Mouse (Mus musculus): ENCODE data around the gene Gps2. TPM values are rescaled to one million over a fixed set of nuclear protein-coding genes. Genes with fewer than 3 reads are reported as not detected.

Gps2 gene
- polyA plus RNA-seq, 1 experiment from 2014 or later: 85.2 TPM

DNA sequence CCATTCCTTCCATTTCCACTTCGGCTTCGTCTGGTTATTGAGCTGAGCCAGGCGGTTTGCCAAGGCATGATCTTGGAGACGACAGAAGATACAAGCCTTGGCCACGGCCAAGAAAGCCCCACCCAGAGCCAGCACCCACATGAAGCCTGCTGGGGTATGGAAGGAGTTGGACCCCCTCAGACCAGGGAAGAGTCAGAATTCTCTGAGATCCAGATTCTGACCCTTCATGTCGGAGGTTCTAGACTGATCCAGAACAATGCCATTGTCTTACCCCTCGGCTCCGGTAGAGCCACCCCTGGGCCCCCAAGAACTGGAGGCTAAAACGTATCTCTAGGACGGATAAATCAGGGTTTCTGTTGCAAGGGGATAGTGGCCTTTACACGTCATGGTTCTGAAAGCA lies 35.8 kb upstream of the Gps2 start, which contains the start of gene Tmem95:
Tmem95 (minus strand) TSS at position 141 of the 400 bp plus-strand sequence.
- Histone ChIP-seq H3K4me1 (ENCODE audit: insufficient read depth, low read length) (peaks cover 52% of the 10 kb centered on the region), H3K27me3 (ENCODE audit: insufficient read depth, low read length) (no peaks in the 10 kb centered on the region), H3K9me3 (ENCODE audit: low read length) (no peaks in the 10 kb centered on the region), H3K9ac (replicated peaks; ENCODE audit: low read length) (peak within 1 kb of the TSS; percentile 32), H3K4me3 (ENCODE audit: low read length) (peak within 1 kb of the TSS; percentile 7; the same call in 1 of the 2 replicates), H3K36me3 (ENCODE audit: insufficient read depth, low read length) (no peaks in the 10 kb centered on the region), H3K4me2 (replicated peaks; ENCODE audit: low read depth, low read length) (peak within 1 kb of the TSS; percentile 55), H3K27ac (ENCODE audit: low read length) (no peak within 1 kb of the TSS)
- ATAC-seq (ENCODE audit: low FRiP score, low TSS enrichment): no peak
- 91% methylated on average over 11 of the region's 11 CpGs for WGBS

DNA sequence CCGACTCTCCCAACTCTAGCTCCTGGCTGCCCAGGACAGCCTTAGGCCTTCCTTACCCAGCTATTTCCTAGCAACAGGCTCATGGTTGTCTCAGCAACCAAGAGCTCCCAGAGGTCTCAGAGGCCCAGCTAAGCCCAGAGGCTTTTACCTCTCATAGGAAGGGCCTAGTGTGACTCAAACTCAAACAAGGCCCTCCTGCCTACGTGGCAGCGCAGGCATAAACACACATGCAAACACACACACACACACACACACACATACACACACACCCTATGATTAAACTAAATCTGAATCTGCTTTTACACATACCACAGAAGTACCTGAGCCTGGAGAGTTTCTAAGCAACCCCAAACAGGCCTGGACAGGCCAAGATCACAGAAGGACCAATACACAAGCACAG lies 35.3 kb upstream of the Gps2 start:
- no peaks in the 10 kb centered on the region for H3K27me3 ChIP-seq (ENCODE audit: insufficient read depth, low read length)
- H3K4me2 ChIP-seq (replicated peaks; ENCODE audit: low read depth, low read length): peak overlapping the region; percentile 27; the same call in 1 of the 2 replicates
- no peak overlapping the region for H3K27ac ChIP-seq (ENCODE audit: low read length)
- ATAC-seq (ENCODE audit: low FRiP score, low TSS enrichment): no peak
- no peaks in the 10 kb centered on the region for H3K36me3 ChIP-seq (ENCODE audit: insufficient read depth, low read length)
- no peak overlapping the region for H3K9ac ChIP-seq (replicated peaks; ENCODE audit: low read length)
- H3K4me1 ChIP-seq (ENCODE audit: insufficient read depth, low read length): peaks cover 52% of the 10 kb centered on the region
- WGBS: 86% methylated on average over 3 of the region's 3 CpGs
- no peaks in the 10 kb centered on the region for H3K9me3 ChIP-seq (ENCODE audit: low read length)
- H3K4me3 ChIP-seq (ENCODE audit: low read length): 0 out of 2 replicates have a peak overlapping the region, but pooled peaks have one; percentile 3

DNA sequence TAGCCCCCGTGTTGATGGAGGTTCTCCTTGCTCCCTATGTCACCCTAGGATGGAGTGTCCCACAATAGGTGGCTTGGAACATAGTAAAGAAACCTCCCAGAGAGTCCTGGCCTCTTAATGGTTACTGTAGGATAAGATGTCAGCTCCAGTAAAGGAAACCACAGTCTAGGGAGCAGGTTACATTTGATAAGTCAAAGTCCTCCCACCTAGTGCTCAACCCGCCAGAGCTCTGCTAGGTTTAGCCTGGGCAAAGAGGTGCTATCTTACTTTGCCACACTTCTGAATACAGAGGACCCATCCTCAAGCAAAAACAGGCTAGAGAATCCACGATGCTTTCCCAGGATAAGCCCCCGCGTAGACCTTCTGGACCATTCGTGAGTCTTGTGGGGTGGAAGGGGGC lies 34.7 kb upstream of the Gps2 start:
- 85% methylated on average over 6 of the region's 6 CpGs for WGBS
- H3K27ac ChIP-seq (ENCODE audit: low read length): no peak overlapping the region
- H3K4me1 ChIP-seq (ENCODE audit: insufficient read depth, low read length): peaks cover 52% of the 10 kb centered on the region
- ATAC-seq (ENCODE audit: low FRiP score, low TSS enrichment): no peak
- H3K4me2 ChIP-seq (replicated peaks; ENCODE audit: low read depth, low read length): peak overlapping the region; percentile 55
- H3K9ac ChIP-seq (replicated peaks; ENCODE audit: low read length): peak overlapping the region; percentile 63
- H3K27me3 ChIP-seq (ENCODE audit: insufficient read depth, low read length): no peaks in the 10 kb centered on the region
- H3K36me3 ChIP-seq (ENCODE audit: insufficient read depth, low read length): no peaks in the 10 kb centered on the region
- H3K4me3 ChIP-seq (ENCODE audit: low read length): peak overlapping the region; percentile 65
- no peaks in the 10 kb centered on the region for H3K9me3 ChIP-seq (ENCODE audit: low read length)

GRCm38 (mm10) chr11:69879711-69880110 lies 34.0 kb upstream of the Gps2 start:
- peak overlapping the region; percentile 63 for H3K9ac ChIP-seq (replicated peaks; ENCODE audit: low read length)
- WGBS: 45% methylated on average over 15 of the region's 15 CpGs
- H3K36me3 ChIP-seq (ENCODE audit: insufficient read depth, low read length): no peaks in the 10 kb centered on the region
- peak overlapping the region; percentile 98; the same call in 1 of the 2 replicates for H3K27ac ChIP-seq (ENCODE audit: low read length)
- H3K4me2 ChIP-seq (replicated peaks; ENCODE audit: low read depth, low read length): peak overlapping the region; percentile 55
- H3K27me3 ChIP-seq (ENCODE audit: insufficient read depth, low read length): no peaks in the 10 kb centered on the region
- H3K4me1 ChIP-seq (ENCODE audit: insufficient read depth, low read length): peaks cover 52% of the 10 kb centered on the region
- no peaks in the 10 kb centered on the region for H3K9me3 ChIP-seq (ENCODE audit: low read length)
- no peak for ATAC-seq (ENCODE audit: low FRiP score, low TSS enrichment)
- peak overlapping the region; percentile 65 for H3K4me3 ChIP-seq (ENCODE audit: low read length)

DNA sequence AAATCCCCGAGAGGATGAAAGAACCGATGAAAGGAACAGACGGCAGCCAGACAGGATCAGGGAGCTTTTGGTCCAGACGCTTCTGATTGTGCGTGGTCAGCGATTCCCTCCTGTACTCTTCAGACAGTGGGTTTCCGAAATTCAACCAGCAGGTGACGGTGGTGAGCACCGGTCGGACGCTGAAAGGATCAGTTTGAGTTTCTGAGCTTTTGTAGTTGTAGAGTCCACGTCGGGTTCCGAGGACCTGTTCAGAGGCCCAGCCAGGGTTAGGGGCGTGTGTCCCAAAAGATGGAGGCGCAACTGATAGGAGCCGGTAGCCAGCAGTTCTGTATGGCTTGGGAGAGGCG lies 33.2 kb upstream of the Gps2 start:
- H3K4me1 ChIP-seq (ENCODE audit: insufficient read depth, low read length): peaks cover 52% of the 10 kb centered on the region

GRCm38 (mm10) chr11:69880853-69881603 lies 32.7 kb upstream of the Gps2 start, which contains the start of gene Kctd11:
Gene Kctd11 (minus strand): TSS chr11:69881406.
- Histone ChIP-seq H3K27ac (ENCODE audit: low read length) (peak within 1 kb of the TSS; percentile 98), H3K9me3 (ENCODE audit: low read length) (no peaks in the 10 kb centered on the region), H3K4me1 (ENCODE audit: insufficient read depth, low read length) (peaks cover 48% of the 10 kb centered on the region), H3K4me3 (ENCODE audit: low read length) (peak within 1 kb of the TSS; percentile 65), H3K27me3 (ENCODE audit: insufficient read depth, low read length) (no peaks in the 10 kb centered on the region), H3K4me2 (replicated peaks; ENCODE audit: low read depth, low read length) (peak within 1 kb of the TSS; percentile 55), H3K36me3 (ENCODE audit: insufficient read depth, low read length) (no peaks in the 10 kb centered on the region), H3K9ac (replicated peaks; ENCODE audit: low read length) (peak within 1 kb of the TSS; percentile 63)
- peak; percentile 93 for ATAC-seq (ENCODE audit: low FRiP score, low TSS enrichment)
- WGBS: under 1% methylated on average over 46 of the region's 46 CpGs

More for the DNA sequence above, 33.2 kb upstream of the Gps2 start:
- peak overlapping the region; percentile 98 for H3K27ac ChIP-seq (ENCODE audit: low read length)
- H3K9ac ChIP-seq (replicated peaks; ENCODE audit: low read length): peak overlapping the region; percentile 63
- peak overlapping the region; percentile 65 for H3K4me3 ChIP-seq (ENCODE audit: low read length)
- H3K9me3 ChIP-seq (ENCODE audit: low read length): no peaks in the 10 kb centered on the region
- peak; percentile 49; the same call in 1 of the 2 replicates for ATAC-seq (ENCODE audit: low FRiP score, low TSS enrichment)
- peak overlapping the region; percentile 55 for H3K4me2 ChIP-seq (replicated peaks; ENCODE audit: low read depth, low read length)
- H3K36me3 ChIP-seq (ENCODE audit: insufficient read depth, low read length): no peaks in the 10 kb centered on the region
- WGBS: 0% methylated on average over 18 of the region's 18 CpGs
- H3K27me3 ChIP-seq (ENCODE audit: insufficient read depth, low read length): no peaks in the 10 kb centered on the region

DNA sequence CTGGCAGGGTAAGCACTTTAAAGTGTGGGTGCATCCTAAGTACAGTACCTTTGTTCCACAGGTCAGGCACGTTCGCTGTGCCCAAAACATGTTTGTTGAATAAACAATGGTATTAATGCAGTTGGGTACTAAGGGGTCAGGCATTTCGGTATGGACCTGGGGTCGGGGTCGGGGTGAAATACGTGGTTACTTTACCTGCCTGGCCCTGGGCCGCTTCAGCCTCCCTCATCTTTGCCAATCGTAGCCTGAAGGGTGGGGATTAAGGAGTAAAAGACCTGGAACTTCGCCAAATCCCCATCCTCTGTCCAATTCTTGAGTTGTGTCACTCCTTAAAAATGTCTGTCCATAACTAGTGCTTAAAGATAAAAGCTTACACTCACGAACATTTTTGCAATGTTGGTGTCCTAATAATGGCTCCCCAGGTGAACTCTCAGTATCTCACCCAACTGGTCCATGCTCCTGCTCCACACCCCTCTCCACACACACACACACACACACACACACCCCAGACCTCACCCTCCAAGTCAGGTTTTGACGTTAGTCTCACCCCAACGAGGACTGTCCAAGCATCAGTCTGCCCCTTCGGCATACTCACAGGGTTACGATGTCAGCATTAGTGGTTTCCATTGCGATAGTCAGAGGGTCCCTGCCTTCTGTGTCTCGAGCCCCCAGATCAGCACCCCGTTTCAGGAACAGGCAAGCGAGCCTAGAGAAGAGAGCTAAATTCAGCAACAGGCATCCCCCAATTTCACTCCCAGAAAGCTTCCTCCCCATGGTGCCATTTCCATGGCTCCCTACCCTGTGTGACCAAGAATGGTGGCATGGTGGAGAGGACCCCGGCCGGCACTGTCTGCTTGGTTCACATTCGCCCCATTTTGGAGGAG lies 31.7 kb upstream of the Gps2 start:
- peak overlapping the region; percentile 55 for H3K4me2 ChIP-seq (replicated peaks; ENCODE audit: low read depth, low read length)
- no peaks in the 10 kb centered on the region for H3K27me3 ChIP-seq (ENCODE audit: insufficient read depth, low read length)
- WGBS: 57% methylated on average over 21 of the region's 21 CpGs
- peak overlapping the region; percentile 65 for H3K4me3 ChIP-seq (ENCODE audit: low read length)
- peak overlapping the region; percentile 63 for H3K9ac ChIP-seq (replicated peaks; ENCODE audit: low read length)
- ATAC-seq (ENCODE audit: low FRiP score, low TSS enrichment): peak; percentile 1; the same call in 1 of the 2 replicates
- H3K27ac ChIP-seq (ENCODE audit: low read length): peak overlapping the region; percentile 98
- H3K4me1 ChIP-seq (ENCODE audit: insufficient read depth, low read length): peaks cover 39% of the 10 kb centered on the region
- H3K36me3 ChIP-seq (ENCODE audit: insufficient read depth, low read length): no peaks in the 10 kb centered on the region
- H3K9me3 ChIP-seq (ENCODE audit: low read length): no peaks in the 10 kb centered on the region

- WGBS: 66% methylated on average over 4 of the region's 4 CpGs
- H3K4me1 ChIP-seq (ENCODE audit: insufficient read depth, low read length): peaks cover 30% of the 10 kb centered on the region
- no peak overlapping the region for H3K9ac ChIP-seq (replicated peaks; ENCODE audit: low read length)
- no peaks in the 10 kb centered on the region for H3K9me3 ChIP-seq (ENCODE audit: low read length)
- H3K27ac ChIP-seq (ENCODE audit: low read length): no peak overlapping the region
- H3K36me3 ChIP-seq (ENCODE audit: insufficient read depth, low read length): no peaks in the 10 kb centered on the region
- H3K27me3 ChIP-seq (ENCODE audit: insufficient read depth, low read length): no peaks in the 10 kb centered on the region
- no peak for ATAC-seq (ENCODE audit: low FRiP score, low TSS enrichment)
- no peak overlapping the region for H3K4me3 ChIP-seq (ENCODE audit: low read length)
- H3K4me2 ChIP-seq (replicated peaks; ENCODE audit: low read depth, low read length): no peak overlapping the region
These were observed 30.6 kb upstream of the Gps2 start for GRCm38 (mm10) chr11:69883066-69883465.

GRCm38 (mm10) chr11:69883527-69884151 lies 30.0 kb upstream of the Gps2 start:
- Histone ChIP-seq H3K4me1 (ENCODE audit: insufficient read depth, low read length) (peaks cover 25% of the 10 kb centered on the region), H3K27ac (ENCODE audit: low read length) (no peak overlapping the region; the same call in 1 of the 2 replicates), H3K36me3 (ENCODE audit: insufficient read depth, low read length) (no peaks in the 10 kb centered on the region), H3K4me3 (ENCODE audit: low read length) (no peak overlapping the region), H3K4me2 (replicated peaks; ENCODE audit: low read depth, low read length) (no peak overlapping the region), H3K9ac (replicated peaks; ENCODE audit: low read length) (no peak overlapping the region), H3K27me3 (ENCODE audit: insufficient read depth, low read length) (no peaks in the 10 kb centered on the region), H3K9me3 (ENCODE audit: low read length) (no peaks in the 10 kb centered on the region)
- whole genome bisulfite sequencing: 87% methylated on average over 8 of the region's 8 CpGs
- no peak for ATAC-seq (ENCODE audit: low FRiP score, low TSS enrichment)
